28 mouse cellular contexts compared by ENCODE assay signal in the genomic region with DNA sequence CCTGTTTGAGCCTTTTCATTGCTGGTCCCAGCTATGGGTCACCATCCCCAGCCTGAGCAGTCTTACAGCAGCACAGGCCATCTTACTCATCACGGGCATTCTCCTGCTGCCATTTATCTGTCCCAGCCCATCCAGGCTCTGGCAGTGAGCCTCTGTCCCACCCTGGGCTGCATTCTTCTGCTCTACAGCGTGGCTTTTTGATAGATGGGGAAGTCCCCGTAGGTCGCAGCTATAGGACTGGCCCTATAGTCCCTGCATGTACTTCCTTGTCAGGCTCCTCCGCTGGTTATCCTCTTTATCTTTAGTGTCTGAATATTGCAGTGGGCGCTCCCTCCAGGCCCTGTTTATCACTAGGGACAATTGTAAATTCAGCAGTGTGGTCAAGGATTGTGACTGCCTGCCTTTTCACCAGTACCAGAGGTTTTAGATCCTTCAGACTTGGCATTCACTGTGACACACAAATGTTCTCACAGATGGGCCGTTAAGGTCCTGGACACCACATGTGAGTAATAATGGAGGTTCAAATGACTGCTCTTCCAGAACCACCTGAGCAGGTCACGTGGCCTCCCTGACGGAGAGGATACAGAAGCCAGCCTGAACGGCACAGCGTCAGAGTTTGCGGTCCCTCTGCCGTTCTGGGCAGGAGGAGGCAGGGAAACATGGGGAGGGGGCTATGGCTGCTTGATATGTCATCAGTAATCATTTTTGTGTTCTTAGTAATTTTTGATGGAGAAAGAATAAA.
"Had no signal": no experiment of that assay in that cellular context is flagged by ENCODE, and none has a peak within 500 bp of the region (broad histone marks: within the 10 kb centered on the region; RNA-seq: fewer than 3 reads in every experiment).

No protein-coding gene starts in this region.

- H3K4me3 ChIP-seq: gastrocnemius, adult 2 months; heart, adult 2 months; heart, embryonic 13.5 days; heart, embryonic 15.5 days; hindbrain, embryonic 10.5 days; hindbrain, embryonic 12.5 days; kidney, embryonic 15.5 days; layer of hippocampus, adult 2 months; limb, embryonic 10.5 days; limb, embryonic 12.5 days; liver, embryonic 13.5 days; liver, embryonic 15.5 days had no signal

- DNase-seq: gastrocnemius, adult 2 months; gastrocnemius, postnatal 10 days; gastrocnemius, postnatal 25 days; heart, adult 2 months; heart, postnatal 14 days; heart, postnatal 36 days; kidney, adult 18-20 months; kidney, adult 9 months; kidney, postnatal 10 days; kidney, postnatal 4 days; layer of hippocampus, adult 9-11 months; layer of hippocampus, postnatal 36 days; liver; liver, embryonic 13.5 days had no signal

- H3K9ac ChIP-seq: heart, embryonic 13.5 days; heart, embryonic 15.5 days; hindbrain, embryonic 12.5 days; hindbrain, embryonic 14.5 days; kidney, embryonic 15.5 days; limb, embryonic 12.5 days; liver, embryonic 13.5 days; liver, embryonic 15.5 days had no signal

- H3K27ac ChIP-seq: gastrocnemius, adult 2 months; heart, adult 2 months; heart, embryonic 13.5 days; heart, embryonic 15.5 days; hindbrain, embryonic 10.5 days; hindbrain, embryonic 12.5 days; hindbrain, embryonic 14.5 days; kidney, embryonic 15.5 days; layer of hippocampus, adult 2 months; limb, embryonic 10.5 days; limb, embryonic 12.5 days; liver, embryonic 13.5 days; liver, embryonic 15.5 days had no signal

- ATAC-seq: hindbrain, embryonic 16.5 days; inflammation-experienced regulatory T-cells, adult 6 months had no signal

- H3K9me3 ChIP-seq: heart, embryonic 13.5 days; heart, embryonic 15.5 days; hindbrain, embryonic 10.5 days; hindbrain, embryonic 12.5 days; kidney, embryonic 15.5 days; limb, embryonic 10.5 days; limb, embryonic 12.5 days; liver, embryonic 13.5 days; liver, embryonic 15.5 days had no signal

- H3K27me3 ChIP-seq: heart, embryonic 13.5 days; heart, embryonic 15.5 days; hindbrain, embryonic 12.5 days; kidney, embryonic 15.5 days; limb, embryonic 12.5 days; liver, embryonic 13.5 days; liver, embryonic 15.5 days had no signal

- H3K4me1 ChIP-seq: heart, embryonic 13.5 days; heart, embryonic 15.5 days; hindbrain, embryonic 10.5 days; hindbrain, embryonic 12.5 days; kidney, embryonic 15.5 days; limb, embryonic 10.5 days; limb, embryonic 12.5 days; liver, embryonic 13.5 days; liver, embryonic 15.5 days had no signal

- H3K4me2 ChIP-seq: heart, embryonic 11.5 days; heart, embryonic 13.5 days; heart, embryonic 15.5 days; hindbrain, embryonic 12.5 days; hindbrain, embryonic 14.5 days; kidney, embryonic 15.5 days; limb, embryonic 12.5 days; liver, embryonic 11.5 days; liver, embryonic 13.5 days; liver, embryonic 15.5 days had no signal
